Comparison of ENCODE assay signal across 8 mouse cellular contexts in genomic region chr1:136131603-136132291, GRCm38 (mm10). TPM values are rescaled to one million over a fixed set of nuclear protein-coding genes. Genes with fewer than 3 reads are reported as not detected.
DNase-seq lines count a peak whose midpoint lies in the region; ATAC-seq and TF ChIP-seq lines count a peak whose summit lies in the region.

No protein-coding gene starts in this region.

- H3K27ac ChIP-seq in embryonic facial prominence, embryonic 11.5 days (replicated peaks; ENCODE audit: low read depth, low read length): no peak overlapping the region
- H3K27ac ChIP-seq in intestine, embryonic 15.5 days: peak overlapping the region; percentile 77
- peak overlapping the region; percentile 92 for H3K27ac ChIP-seq in midbrain, embryonic 15.5 days

- H3K4me2 ChIP-seq in embryonic facial prominence, embryonic 11.5 days (ENCODE audit: low read depth, low read length): peak overlapping the region; percentile 85
- H3K4me2 ChIP-seq in intestine, embryonic 15.5 days (replicated peaks): peak overlapping the region; percentile 95
- H3K4me2 ChIP-seq in midbrain, embryonic 15.5 days: peak overlapping the region; percentile 84

- under 1% methylated on average over 42 of the region's 43 CpGs for WGBS in embryonic facial prominence, embryonic 11.5 days
- WGBS in intestine, embryonic 15.5 days: 1% methylated on average over 43 of the region's 43 CpGs
- under 1% methylated on average over 42 of the region's 43 CpGs for WGBS in midbrain, embryonic 15.5 days

- no peak for ATAC-seq in G1E (ENCODE audit: extremely low read depth, insufficient number of reproducible peaks, low FRiP score, poor library complexity, severe bottlenecking)
- peak; percentile 60 for ATAC-seq in embryonic facial prominence, embryonic 11.5 days (replicated peaks; ENCODE audit: insufficient number of reproducible peaks, low FRiP score, low TSS enrichment, low read depth)
- ATAC-seq in intestine, embryonic 15.5 days: peak; percentile 21
- ATAC-seq in midbrain, embryonic 15.5 days (replicated peaks): peak; percentile 62

- no peak for TF ChIP-seq CTCF in G1E (IDR thresholded peaks at IDR 0.05; ENCODE audit: low read depth, low read length)

- DNase-seq in layer of hippocampus, adult 11-12 months (ENCODE audit: low spot score): peak; percentile 64
- no peak for DNase-seq in layer of hippocampus, postnatal 36 days
- DNase-seq in G1E (ENCODE audit: low spot score): peak; percentile 67
- peak; percentile 74 for DNase-seq in embryonic facial prominence, embryonic 11.5 days (ENCODE audit: low spot score)
- no peak for DNase-seq in adrenal gland, adult 2 months
- DNase-seq in left cerebral cortex, postnatal 36 days (ENCODE audit: low spot score in 2 of 2): no peak

- peaks cover 9% of the 10 kb centered on the region; the same call in 1 of the 2 replicates for H3K27me3 ChIP-seq in G1E (ENCODE audit: insufficient read depth, low read length)
- no peaks in the 10 kb centered on the region for H3K27me3 ChIP-seq in embryonic facial prominence, embryonic 11.5 days (ENCODE audit: control insufficient read depth, insufficient read depth, low read length)
- no peaks in the 10 kb centered on the region for H3K27me3 ChIP-seq in intestine, embryonic 15.5 days (replicated peaks)
- no peaks in the 10 kb centered on the region for H3K27me3 ChIP-seq in midbrain, embryonic 15.5 days (replicated peaks)

- intact Hi-C loops in left cerebral cortex, postnatal 36 days (cut with DNase I): loop anchor here (5.0 kb wide), 1 partner anchor 74 kb away; no protein-coding TSS in a partner anchor

- H3K9ac ChIP-seq in embryonic facial prominence, embryonic 11.5 days (replicated peaks; ENCODE audit: low read length): peak overlapping the region; percentile 82
- H3K9ac ChIP-seq in intestine, embryonic 15.5 days: peak overlapping the region; percentile 89
- H3K9ac ChIP-seq in midbrain, embryonic 15.5 days: peak overlapping the region; percentile 91

- H3K9me3 ChIP-seq in G1E (replicated peaks): no peaks in the 10 kb centered on the region
- no peaks in the 10 kb centered on the region for H3K9me3 ChIP-seq in embryonic facial prominence, embryonic 11.5 days (replicated peaks; ENCODE audit: control insufficient read depth, low read length)
- H3K9me3 ChIP-seq in intestine, embryonic 15.5 days: no peaks in the 10 kb centered on the region
- H3K9me3 ChIP-seq in midbrain, embryonic 15.5 days: no peaks in the 10 kb centered on the region

- peak overlapping the region; percentile 83 for H3K4me3 ChIP-seq in G1E (ENCODE audit: low read depth, low read length)
- peak overlapping the region; percentile 83 for H3K4me3 ChIP-seq in embryonic facial prominence, embryonic 11.5 days (ENCODE audit: low read depth, low read length)
- H3K4me3 ChIP-seq in intestine, embryonic 15.5 days (replicated peaks): peak overlapping the region; percentile 84
- H3K4me3 ChIP-seq in midbrain, embryonic 15.5 days: peak overlapping the region; percentile 72

- peaks cover 89% of the 10 kb centered on the region for H3K4me1 ChIP-seq in G1E (ENCODE audit: insufficient read depth, low read depth, low read length)
- H3K4me1 ChIP-seq in embryonic facial prominence, embryonic 11.5 days (ENCODE audit: control insufficient read depth, insufficient read depth, low read length): peaks cover 7% of the 10 kb centered on the region
- H3K4me1 ChIP-seq in intestine, embryonic 15.5 days (replicated peaks): peaks cover 79% of the 10 kb centered on the region
- H3K4me1 ChIP-seq in midbrain, embryonic 15.5 days: peaks cover 47% of the 10 kb centered on the region

- peaks cover 25% of the 10 kb centered on the region for H3K36me3 ChIP-seq in G1E (replicated peaks)
- H3K36me3 ChIP-seq in embryonic facial prominence, embryonic 11.5 days (replicated peaks; ENCODE audit: control insufficient read depth, insufficient read depth, low read depth, low read length): no peaks in the 10 kb centered on the region
- no peaks in the 10 kb centered on the region for H3K36me3 ChIP-seq in intestine, embryonic 15.5 days
- no peaks in the 10 kb centered on the region for H3K36me3 ChIP-seq in midbrain, embryonic 15.5 days (replicated peaks)

RNA-seq across cellular contexts. Expression of gene Kif21b, which starts 0.6 kb away (rescaled TPM):
- 10 to 100 TPM; 34.5 to 36.2 TPM for total RNA-seq in layer of hippocampus, postnatal 36 days (2021)
- total RNA-seq in G1E (2014; fragmentation: Nextera tagmentation) (46.2 and 51.9 TPM in 2 replicates), G1E (2017) (11.3 and 13.2 TPM in 2 replicates)
- 32.5 and 36.7 TPM in 2 replicates for polyA plus RNA-seq in G1E (2012)
- polyA plus RNA-seq in embryonic facial prominence, embryonic 11.5 days (2014; fragmentation: Nextera tagmentation; extraction: Ambion mirVana): 6.9 and 8.0 TPM in 2 replicates
- polyA plus RNA-seq in intestine, embryonic 15.5 days (2015; fragmentation: Nextera tagmentation; extraction: Ambion mirVana): 4.1 and 5.9 TPM in 2 replicates
- polyA plus RNA-seq in midbrain, embryonic 15.5 days (2015; fragmentation: Nextera tagmentation; extraction: Ambion mirVana): 58.9 and 62.0 TPM in 2 replicates
- 1 to 10 TPM; 2.2 to 5.1 TPM for total RNA-seq in adrenal gland, adult 2 months (2021)
- 4.5 and 6.5 TPM in 2 replicates for polyA plus RNA-seq in adrenal gland, adult 2 months (2012; rRNA removed)
- total RNA-seq in left cerebral cortex, postnatal 36 days (2021): 10 to 100 TPM; 52.0 to 68.8 TPM

Comparison
In these comparisons a context has a peak if more than half of its experiments do, and no peak if none do; other contexts are left out.
1. DNase-seq: peak in layer of hippocampus, adult 11-12 months (single experiment), G1E (single experiment) and embryonic facial prominence, embryonic 11.5 days (single experiment); none in layer of hippocampus, postnatal 36 days (0 of 2), adrenal gland, adult 2 months (single experiment) and left cerebral cortex, postnatal 36 days (0 of 2).
2. Peak in every context shown above with its lines, with median percentiles within 50 percentile points of each other: H3K4me3 ChIP-seq, H3K4me2 ChIP-seq and H3K9ac ChIP-seq.